Mouse (Mus musculus): ENCODE results near the gene Lcorl.

- TF ChIP-seq CTCF (conservative IDR thresholded peaks at IDR 0.05; ENCODE audit: insufficient read depth, insufficient read length, low read depth, low read length) (no peak), POLR2A (IDR thresholded peaks at IDR 0.05; ENCODE audit: low read depth, low read length) (no peak)
Observed at GRCm38 (mm10) chr5:45737911-45738310, 119.5 kb downstream of the Lcorl start.

All from kidney, adult 2 months (tissue).